15 mouse cellular contexts compared by ENCODE assay signal in genomic region chr2:33495654-33496053, GRCm38 (mm10). TPM values are rescaled to one million over a fixed set of nuclear protein-coding genes. Genes with fewer than 3 reads are reported as not detected.
DNase-seq lines count a peak whose midpoint lies in the region; ATAC-seq and TF ChIP-seq lines count a peak whose summit lies in the region.
"Had no signal": no experiment of that assay in that cellular context is flagged by ENCODE, and none has a peak within 500 bp of the region (broad histone marks: within the 10 kb centered on the region; RNA-seq: fewer than 3 reads in every experiment).

No protein-coding gene starts in this region.

- in situ Hi-C loops in CH12.LX (cut with MboI; ENCODE audit: low pct_ligation_motif_present, low pct_unique_long_range_greater_than_20kb, low sequenced_read_pairs): loop anchor here (25.0 kb wide), 1 partner anchor 242 kb away; no protein-coding TSS in a partner anchor

- peak; percentile 53 for TF ChIP-seq CTCF in intestine, postnatal 0 days (IDR thresholded peaks at IDR 0.05; ENCODE audit: low read depth)
- peak in 1 of 2 experiments; percentile 43; a peak in 2 of 4 replicates for TF ChIP-seq CTCF in CH12.LX (conservative IDR thresholded peaks at IDR 0.05 in 1 of 2, IDR thresholded peaks at IDR 0.05 in 1 of 2; ENCODE audit: low read depth in 2 of 2, low read length in 2 of 2)

- H3K27me3 ChIP-seq in intestine, postnatal 0 days (replicated peaks; ENCODE audit: control insufficient read depth, insufficient read depth, low read length): no peaks in the 10 kb centered on the region
- H3K27me3 ChIP-seq in intestine, embryonic 15.5 days (replicated peaks): no peaks in the 10 kb centered on the region
- peaks cover 15% of the 10 kb centered on the region for H3K27me3 ChIP-seq in CH12.LX (replicated peaks)
- H3K27me3 ChIP-seq: kidney, embryonic 15.5 days; lung, embryonic 15.5 days had no signal

- H3K4me3 ChIP-seq in intestine, postnatal 0 days (ENCODE audit: low read depth, low read length): no peak overlapping the region
- no peak overlapping the region for H3K4me3 ChIP-seq in intestine, embryonic 15.5 days (replicated peaks)
- H3K4me3 ChIP-seq in CH12.LX (replicated peaks in 1 of 3; ENCODE audit: low read depth in 2 of 3, low read length in 2 of 3, poor library complexity in 1 of 3): no peak overlapping the region
- H3K4me3 ChIP-seq: kidney, embryonic 15.5 days; lung, embryonic 15.5 days had no signal

- DNase-seq in CH12.LX (ENCODE audit: extremely low read depth): peak; percentile 16
- DNase-seq in T-cell, adult 2 months (ENCODE audit: low spot score): peak; percentile 5
- DNase-seq in retina, embryonic 14.5 days (ENCODE audit: low spot score): peak; percentile 24
- no peak for DNase-seq in frontal cortex, postnatal 36 days (ENCODE audit: low spot score in 2 of 2)
- DNase-seq in adrenal gland, postnatal 14 days: no peak
- no peak for DNase-seq in cerebellum, postnatal 4 days (ENCODE audit: low spot score in 2 of 2)
- DNase-seq: cerebellum, adult 2 months; gastrocnemius, postnatal 25 days; heart, postnatal 36 days; right cerebral cortex, postnatal 14 days had no signal

- no peaks in the 10 kb centered on the region for H3K79me2 ChIP-seq in CH12.LX (replicated peaks; ENCODE audit: control insufficient read depth, extremely low read depth, insufficient read depth, poor library complexity, severe bottlenecking)

- no peak overlapping the region for H3K4me2 ChIP-seq in intestine, postnatal 0 days (replicated peaks; ENCODE audit: low read depth)
- H3K4me2 ChIP-seq in intestine, embryonic 15.5 days (replicated peaks): no peak overlapping the region
- no peak overlapping the region for H3K4me2 ChIP-seq in CH12.LX (ENCODE audit: insufficient read depth, low read depth, poor library complexity, severe bottlenecking)
- H3K4me2 ChIP-seq: kidney, embryonic 15.5 days; lung, embryonic 15.5 days had no signal

- peaks cover 14% of the 10 kb centered on the region; the same call in 1 of the 2 replicates for H3K9me3 ChIP-seq in intestine, postnatal 0 days (ENCODE audit: control insufficient read depth)
- no peaks in the 10 kb centered on the region for H3K9me3 ChIP-seq in intestine, embryonic 15.5 days
- H3K9me3 ChIP-seq in CH12.LX (replicated peaks; ENCODE audit: low read length): peaks cover 16% of the 10 kb centered on the region
- H3K9me3 ChIP-seq: lung, embryonic 15.5 days had no signal

- dilution Hi-C loops in CH12.LX (cut with MboI; ENCODE audit: extremely low pct_ligation_motif_present, extremely low pct_unique_long_range_greater_than_20kb, low sequenced_read_pairs): no loop called here

- H3K9ac ChIP-seq in intestine, postnatal 0 days (ENCODE audit: low read depth, low read length): no peak overlapping the region
- no peak overlapping the region for H3K9ac ChIP-seq in intestine, embryonic 15.5 days
- H3K9ac ChIP-seq in CH12.LX (ENCODE audit: insufficient read depth, low read depth): no peak overlapping the region
- H3K9ac ChIP-seq: kidney, embryonic 15.5 days; lung, embryonic 15.5 days had no signal

- H3K27ac ChIP-seq in intestine, postnatal 0 days (ENCODE audit: low read depth, low read length): no peak overlapping the region
- no peak overlapping the region for H3K27ac ChIP-seq in intestine, embryonic 15.5 days
- H3K27ac ChIP-seq in CH12.LX (ENCODE audit: insufficient read depth, low read depth): no peak overlapping the region
- H3K27ac ChIP-seq: kidney, embryonic 15.5 days; lung, embryonic 15.5 days had no signal

- no peak for TF ChIP-seq POLR2A in CH12.LX (IDR thresholded peaks at IDR 0.05; ENCODE audit: low read depth, low read length)

- H3K36me3 ChIP-seq in intestine, postnatal 0 days (ENCODE audit: control insufficient read depth, insufficient read depth): no peaks in the 10 kb centered on the region
- H3K36me3 ChIP-seq in intestine, embryonic 15.5 days: no peaks in the 10 kb centered on the region
- H3K36me3 ChIP-seq in CH12.LX (replicated peaks in 1 of 2; ENCODE audit: control insufficient read depth in 1 of 2, insufficient read depth in 1 of 2, low read length in 1 of 2): no peaks in the 10 kb centered on the region
- H3K36me3 ChIP-seq: kidney, embryonic 15.5 days; lung, embryonic 15.5 days had no signal

- TF ChIP-seq EP300 in CH12.LX (IDR thresholded peaks at IDR 0.05; ENCODE audit: low read length): no peak

- no peak for TF ChIP-seq RAD21 in CH12.LX (IDR thresholded peaks at IDR 0.05; ENCODE audit: low read depth, low read length)

- 52% methylated on average over 3 of the region's 3 CpGs for WGBS in intestine, postnatal 0 days
- WGBS in intestine, embryonic 15.5 days: 46% methylated on average over 3 of the region's 3 CpGs

- no peaks in the 10 kb centered on the region for H3K4me1 ChIP-seq in intestine, postnatal 0 days (replicated peaks; ENCODE audit: control insufficient read depth, insufficient read depth, low read length)
- H3K4me1 ChIP-seq in intestine, embryonic 15.5 days (replicated peaks): no peaks in the 10 kb centered on the region
- H3K4me1 ChIP-seq in CH12.LX (ENCODE audit: control insufficient read depth in 1 of 2, insufficient read depth in 2 of 2): peaks cover 0 to 5% of the 10 kb centered on the region in 2 experiments; a peak in 2 of 4 replicates
- H3K4me1 ChIP-seq: kidney, embryonic 15.5 days; lung, embryonic 15.5 days had no signal

- no peak for ATAC-seq in intestine, postnatal 0 days
- no peak for ATAC-seq in intestine, embryonic 15.5 days
- ATAC-seq: activated CD4-positive, CD25-positive, alpha-beta regulatory T cell, adult 4 months had no signal

TF ChIP-seq in CH12.LX, 34 proteins besides CTCF, POLR2A, EP300 and RAD21:
- TF ChIP-seq SMC3 (IDR thresholded peaks at IDR 0.05; ENCODE audit: low read depth, low read length) (peak; percentile 21; the same call in 1 of the 2 replicates), TCF12 (IDR thresholded peaks at IDR 0.05; ENCODE audit: low read depth, low read length) (no peak)

RNA-seq across cellular contexts. Expression of gene Zbtb43, which starts 27.3 kb away (rescaled TPM):
- 9.3 and 9.7 TPM in 2 replicates for polyA plus RNA-seq in intestine, postnatal 0 days (2015; fragmentation: Nextera tagmentation; extraction: Ambion mirVana)
- polyA plus RNA-seq in intestine, embryonic 15.5 days (2015; fragmentation: Nextera tagmentation; extraction: Ambion mirVana): 13.0 and 15.3 TPM in 2 replicates
- total RNA-seq in CH12.LX (2012; rRNA removed) (8.9 and 10.0 TPM in 2 replicates), CH12.LX (2014; rRNA removed) (9.0 and 10.9 TPM in 2 replicates)
- polyA plus RNA-seq in CH12.LX (2012; ENCODE audit: insufficient read length, low read depth): 8.5 and 8.6 TPM in 2 replicates
- 22.1 and 22.2 TPM in 2 replicates for total RNA-seq in adrenal gland, postnatal 14 days (2021)

Comparison
In these comparisons a context has a peak if more than half of its experiments do, and no peak if none do; other contexts are left out.
1. DNase-seq: peak in CH12.LX (single experiment), T-cell, adult 2 months (single experiment) and retina, embryonic 14.5 days (single experiment); none in frontal cortex, postnatal 36 days (0 of 2), adrenal gland, postnatal 14 days (single experiment) and cerebellum, postnatal 4 days (0 of 2).